Mouse (Mus musculus) retina, postnatal 7 days (tissue): ENCODE data around the gene Uba7.

ENCODE experiments used
- DNase-seq: peaks from one replicate; pipeline ENCODE4 v3.0.0-alpha.2; 2012; ENCODE audit warnings: low read depth, low spot score

Uba7 gene

GRCm38 (mm10) chr9:107975399-107976386, at the start of gene Uba7:
TSS of gene Uba7 (plus strand) at chr9:107975505.
- DNase-seq: no peak

DNA sequence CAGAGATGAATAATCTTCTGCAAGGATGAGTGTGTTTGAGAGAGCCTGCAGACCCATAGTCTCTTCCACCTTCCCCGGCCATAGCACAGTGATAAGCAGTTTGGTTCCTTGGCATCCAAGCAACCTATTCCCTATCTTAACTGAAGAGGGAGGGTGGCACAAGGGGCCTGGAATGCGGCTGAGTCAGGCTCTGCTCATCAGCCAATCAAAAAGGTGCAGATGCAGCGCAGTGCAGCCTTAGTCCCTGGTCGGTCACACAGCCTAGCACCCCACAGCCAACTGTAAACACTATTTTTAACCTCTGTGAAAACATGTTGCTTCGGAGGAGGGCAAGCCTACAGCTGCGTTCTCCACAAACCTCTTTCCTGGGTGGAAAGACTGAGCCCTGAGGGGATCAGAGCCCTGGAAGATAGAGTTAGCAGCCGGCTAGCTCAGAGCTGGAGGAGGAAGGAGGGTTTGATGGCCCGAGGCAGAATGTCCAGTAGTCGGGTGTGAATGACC, 48.3 kb upstream of the Uba7 start:
- DNase-seq: no peak

- DNase-seq: no peak
Observed at GRCm38 (mm10) chr9:107927749-107928148, 47.6 kb upstream of the Uba7 start.

- DNase-seq: no peak
Observed at GRCm38 (mm10) chr9:107928169-107928568, 47.1 kb upstream of the Uba7 start, which contains the start of gene Actl11. TSS of gene Actl11 (plus strand) at chr9:107928469.

GRCm38 (mm10) chr9:107932221-107932620, 43.1 kb upstream of the Uba7 start:
- DNase-seq: no peak

DNA sequence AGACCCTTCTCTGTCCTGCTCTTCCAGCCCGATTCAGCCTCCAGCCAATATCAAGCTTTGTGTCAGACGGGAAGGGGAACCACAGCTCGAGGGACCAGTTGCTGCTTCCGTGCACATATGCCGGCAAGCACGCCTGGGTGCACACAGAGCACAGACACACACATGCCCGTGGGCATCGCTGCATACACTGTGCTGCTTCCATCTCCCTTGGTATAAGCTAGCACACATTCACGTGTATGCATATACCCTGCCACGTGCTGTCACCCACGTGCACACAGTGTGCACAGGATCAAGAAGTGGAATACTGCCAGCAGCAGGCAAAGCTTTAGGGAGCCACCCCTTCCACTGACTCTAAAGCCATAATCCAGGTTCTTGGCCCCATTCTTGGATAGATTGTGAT, 41.2 kb upstream of the Uba7 start:
- DNase-seq: no peak

DNA sequence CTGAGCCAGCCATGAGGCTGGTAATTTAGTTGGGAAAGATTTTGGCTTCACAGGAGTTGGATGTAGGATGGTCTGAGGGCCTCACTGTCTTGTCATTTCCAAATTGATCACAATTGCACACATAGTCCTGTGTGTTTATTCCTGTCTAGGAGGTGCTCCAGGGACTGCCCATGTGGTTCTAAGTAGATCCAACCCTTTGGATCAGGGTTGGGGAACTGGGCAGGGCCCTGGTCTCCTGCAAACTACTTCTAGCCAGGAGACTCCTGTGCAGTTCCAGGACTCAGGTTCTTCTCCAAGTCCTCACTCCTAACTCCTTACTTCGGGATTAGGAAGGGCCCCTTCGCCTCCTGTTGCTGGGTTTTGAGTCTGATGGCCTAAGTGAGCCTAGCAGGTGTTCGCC, 39.9 kb upstream of the Uba7 start, which contains the start of gene Camkv:
Gene Camkv, plus strand, starts transcription at position 301 of the 400 bp plus-strand sequence.
- DNase-seq: no peak

GRCm38 (mm10) chr9:107935790-107936214, 39.5 kb upstream of the Uba7 start:
- DNase-seq: no peak

DNA sequence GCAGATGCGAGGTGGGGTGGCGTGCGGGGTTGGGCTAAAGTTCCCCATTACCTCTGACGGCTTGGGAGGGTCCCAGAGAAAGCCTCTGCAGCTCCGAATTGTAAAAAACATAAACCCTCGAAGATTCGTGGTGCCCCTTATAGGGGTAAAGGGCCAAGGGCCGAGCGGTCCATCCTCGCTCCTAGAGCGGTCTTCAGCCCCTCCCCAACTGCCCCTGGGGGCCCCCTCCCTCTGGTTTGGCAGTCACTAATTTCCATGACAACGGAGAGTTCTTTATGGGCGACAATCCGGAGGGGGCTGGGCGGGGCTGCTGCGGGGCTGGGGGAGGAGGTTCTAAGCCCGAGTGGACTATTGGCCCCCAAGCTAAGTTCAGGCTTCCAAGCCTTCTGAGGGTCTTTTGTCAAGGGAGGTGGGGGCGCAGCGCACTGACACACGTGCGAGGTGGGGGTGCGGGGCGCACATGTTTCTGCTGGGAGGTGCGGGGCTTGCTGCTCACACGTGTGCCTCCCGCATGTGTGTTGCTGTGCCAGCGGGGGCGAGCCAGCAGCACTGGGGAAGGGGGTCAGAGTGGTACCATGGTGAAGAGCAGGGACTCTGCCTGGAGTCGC, 39.0 kb upstream of the Uba7 start:
- no peak for DNase-seq

GRCm38 (mm10) chr9:107936831-107937230, 38.5 kb upstream of the Uba7 start:
- no peak for DNase-seq

DNA sequence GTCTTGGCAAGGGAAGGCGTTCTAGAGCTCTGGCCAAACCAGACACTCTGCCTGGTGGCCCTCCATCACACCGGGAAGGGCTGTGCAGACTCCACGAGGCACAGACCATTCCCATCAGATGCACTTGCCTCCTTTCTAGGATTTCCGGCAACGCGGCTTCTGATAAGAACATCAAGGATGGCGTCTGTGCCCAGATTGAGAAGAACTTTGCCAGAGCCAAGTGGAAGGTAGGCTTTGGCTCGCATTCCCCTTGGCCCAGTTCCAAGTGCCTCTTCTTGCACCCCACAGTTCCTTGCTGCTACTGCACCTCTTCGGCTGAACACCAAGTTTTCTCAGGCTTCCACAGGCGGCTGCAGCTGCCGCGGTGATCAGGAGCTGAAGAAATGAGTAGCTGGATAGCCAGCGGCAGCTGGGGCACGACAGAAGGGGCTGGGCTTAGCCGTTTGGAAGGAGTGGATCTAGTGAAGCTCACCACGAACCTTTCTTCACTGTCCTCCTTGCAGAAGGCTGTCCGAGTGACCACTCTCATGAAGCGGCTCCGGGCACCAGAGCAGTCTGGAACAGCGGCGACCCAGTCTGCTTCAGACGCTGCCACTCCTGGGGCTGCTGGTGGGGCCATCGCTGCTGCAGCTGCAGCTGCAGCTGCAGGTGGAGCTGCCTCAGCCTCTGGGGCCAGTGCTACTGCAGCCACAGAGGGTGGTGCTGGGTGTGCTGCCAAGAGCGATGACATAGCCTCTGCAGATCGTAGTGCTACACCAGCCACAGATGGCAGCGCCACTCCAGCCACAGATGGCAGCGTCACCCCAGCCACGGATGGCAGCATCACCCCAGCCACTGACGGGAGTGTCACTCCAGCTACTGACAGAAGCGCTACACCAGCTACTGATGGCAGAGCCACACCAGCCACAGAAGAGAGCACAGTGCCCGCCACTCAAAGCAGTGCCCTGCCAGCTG, 27.8 kb upstream of the Uba7 start:
- no peak for DNase-seq

GRCm38 (mm10) chr9:107949184-107949921, 26.0 kb upstream of the Uba7 start:
- no peak for DNase-seq

DNA sequence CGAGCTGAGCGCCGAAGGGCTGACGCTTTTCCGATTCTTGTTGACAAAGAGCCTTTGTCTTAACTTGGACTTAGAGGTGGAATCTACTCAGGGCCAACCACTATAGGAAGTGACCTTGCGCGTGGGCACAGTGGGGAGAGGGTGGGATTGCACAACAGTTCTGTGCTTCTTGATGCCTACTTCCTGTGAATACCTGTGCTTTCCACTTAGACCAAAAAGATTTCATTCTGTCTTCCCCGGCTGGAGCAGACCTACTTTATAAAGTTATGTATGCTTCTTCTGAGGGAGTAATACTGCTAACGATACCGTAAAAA, 25.4 kb upstream of the Uba7 start, which contains the start of gene Traip:
Gene Traip, plus strand, starts transcription at position 215 of the 314 bp plus-strand sequence.
- DNase-seq: no peak

DNA sequence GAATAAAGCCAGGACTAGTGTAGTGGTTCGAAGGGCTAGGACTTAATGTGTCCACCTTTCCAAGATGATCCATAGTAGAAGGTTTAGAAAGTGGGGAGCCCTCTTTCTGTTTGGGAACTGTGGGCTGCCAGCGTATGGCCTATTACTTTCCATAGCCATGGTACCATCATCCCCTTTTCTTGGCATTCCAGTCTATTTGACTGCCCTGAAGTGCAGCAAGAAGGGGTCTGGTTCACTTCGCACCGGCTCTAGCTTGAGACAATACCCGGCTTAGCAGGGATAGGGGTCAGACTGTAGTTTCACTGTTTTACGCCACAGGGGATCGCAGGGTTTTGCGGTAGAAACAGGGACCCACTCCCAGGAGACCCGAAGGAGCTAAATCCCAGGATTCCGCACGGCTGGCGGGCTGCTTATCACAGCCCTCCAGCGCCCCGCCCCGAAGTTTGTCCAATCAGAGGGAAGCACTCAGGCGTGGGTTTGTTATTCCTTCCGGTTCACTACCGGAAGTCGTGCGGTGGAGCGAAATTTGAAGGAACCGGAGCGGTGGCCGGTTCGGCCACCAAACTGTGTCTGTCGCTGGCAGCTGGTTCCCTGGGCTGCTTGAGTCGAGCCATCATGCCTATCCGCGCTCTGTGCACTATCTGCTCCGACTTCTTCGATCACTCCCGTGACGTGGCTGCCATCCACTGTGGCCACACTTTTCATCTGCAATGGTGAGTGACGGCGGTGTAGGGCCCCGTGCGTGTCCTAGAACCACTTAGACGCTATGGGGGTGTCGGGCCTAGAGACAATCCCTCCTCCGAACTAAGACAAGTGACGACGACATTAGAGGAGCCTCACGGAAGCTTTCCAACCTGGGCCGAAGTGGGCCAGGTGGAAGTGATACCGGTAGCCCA, 24.6 kb upstream of the Uba7 start:
- peak; percentile 88 for DNase-seq

DNA sequence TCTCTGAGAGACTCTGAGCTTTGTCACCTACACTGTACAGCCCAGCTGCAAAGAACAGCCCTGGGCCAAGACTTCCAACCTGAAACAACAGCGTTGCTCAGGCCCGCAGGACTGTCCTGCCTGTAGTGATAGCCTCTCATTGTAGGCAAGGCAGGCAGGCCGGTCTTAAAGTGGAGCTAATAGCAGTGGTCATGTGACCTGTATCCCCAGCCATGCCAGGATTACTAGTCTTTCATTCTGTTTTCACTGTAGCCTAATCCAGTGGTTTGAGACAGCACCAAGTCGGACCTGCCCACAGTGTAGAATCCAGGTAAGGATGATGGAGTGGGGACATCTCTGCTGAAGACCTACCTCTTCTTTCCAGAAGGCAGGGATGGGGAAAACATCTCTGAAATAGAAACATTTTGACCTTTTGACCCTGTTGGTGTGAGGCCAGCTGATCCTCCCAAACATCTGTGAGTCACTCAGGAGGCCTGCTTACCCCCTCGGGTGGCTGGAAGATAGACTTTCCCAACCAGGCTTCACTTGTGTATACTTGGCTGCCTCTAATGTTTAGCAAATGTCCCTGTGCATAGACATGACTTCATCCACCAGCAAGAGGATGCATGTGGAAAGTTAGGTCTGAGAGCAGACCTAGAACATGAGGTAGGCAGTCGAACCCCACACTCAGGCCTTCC, 19.6 kb upstream of the Uba7 start:
- no peak for DNase-seq

DNA sequence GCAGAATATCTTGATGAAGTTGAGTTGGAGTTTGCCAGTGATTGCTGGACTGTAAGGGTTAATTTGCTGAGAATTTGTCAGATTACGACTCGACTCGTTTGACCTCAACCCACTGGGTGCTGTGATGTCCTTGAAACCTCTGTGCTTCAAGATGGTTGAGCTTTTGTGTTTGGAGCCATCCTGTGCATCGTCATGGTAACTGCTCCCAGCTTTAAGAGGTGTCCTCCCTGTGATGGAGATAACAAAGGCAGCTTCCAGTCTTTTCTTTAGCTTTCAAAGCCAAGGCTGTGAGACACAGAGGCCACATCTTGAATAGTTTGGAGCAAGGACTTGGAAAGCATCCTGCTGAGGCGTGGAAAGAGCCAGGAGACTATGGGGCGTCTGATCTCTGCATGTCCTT, 18.2 kb upstream of the Uba7 start:
- no peak for DNase-seq

GRCm38 (mm10) chr9:107959896-107960295, 15.4 kb upstream of the Uba7 start:
- no peak for DNase-seq

- DNase-seq: no peak
Observed at GRCm38 (mm10) chr9:107960928-107961327, 14.4 kb upstream of the Uba7 start.

DNA sequence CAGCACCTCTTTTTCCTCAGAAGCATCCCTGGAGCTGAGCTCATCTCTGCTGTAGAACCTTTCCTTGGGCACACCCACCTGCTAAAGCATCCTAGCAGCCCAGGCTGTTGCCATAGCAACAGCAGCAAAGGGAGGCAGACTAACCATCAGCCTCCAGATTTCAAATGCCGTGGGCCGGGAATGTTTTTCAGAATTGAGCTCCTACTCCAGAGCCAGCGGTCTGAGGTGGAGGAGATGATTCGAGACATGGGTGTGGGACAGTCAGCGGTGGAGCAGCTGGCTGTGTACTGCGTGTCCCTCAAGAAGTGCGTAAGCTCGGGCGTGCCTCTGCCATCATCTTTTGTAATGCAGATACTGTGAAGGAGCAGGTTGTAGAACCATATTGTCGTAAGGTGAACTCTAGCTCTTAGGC, 13.9 kb upstream of the Uba7 start:
- no peak for DNase-seq
